Mouse (Mus musculus) C2C12 (cell line): ENCODE measurements at regions not wholly inside any gene's neighbourhood (a gene's known extent, or its start where the extent isn't known, plus 50 kb on each side); places are given as distances from the start of the nearest gene placed in this dataset.
A peak's percentile ranks its signal among the peaks of the same experiment; 100 is the strongest.

Source experiments
- CEBPB ChIP-seq: IDR thresholded peaks from one replicate; pipeline ENCODE4 v1.6.1; 2011; ENCODE audit warnings: low read depth, mild to moderate bottlenecking, control low read depth, moderate library complexity
- CTCF ChIP-seq: IDR thresholded peaks from one replicate; pipeline ENCODE4 v1.5.1; 2011; ENCODE audit not compliant: control insufficient read depth, insufficient read depth, insufficient read length
- MAX ChIP-seq: IDR thresholded peaks from one replicate; pipeline ENCODE4 v1.6.1; 2011; ENCODE audit warnings: mild to moderate bottlenecking, control low read depth
- MYOD1 ChIP-seq: IDR thresholded peaks from one replicate; pipeline ENCODE4 v1.6.1; 2011; ENCODE audit warnings: low read depth; ENCODE audit not compliant: control insufficient read depth, insufficient read length
- MYOG ChIP-seq: IDR thresholded peaks from one replicate; pipeline ENCODE4 v1.6.1; 2011; ENCODE audit not compliant: control insufficient read depth, insufficient read length; ENCODE audit errors: extremely low read depth
- USF1 ChIP-seq: IDR thresholded peaks from one replicate; pipeline ENCODE4 v1.6.1; 2011; ENCODE audit warnings: low read depth, mild to moderate bottlenecking, control low read depth, moderate library complexity

DNA sequence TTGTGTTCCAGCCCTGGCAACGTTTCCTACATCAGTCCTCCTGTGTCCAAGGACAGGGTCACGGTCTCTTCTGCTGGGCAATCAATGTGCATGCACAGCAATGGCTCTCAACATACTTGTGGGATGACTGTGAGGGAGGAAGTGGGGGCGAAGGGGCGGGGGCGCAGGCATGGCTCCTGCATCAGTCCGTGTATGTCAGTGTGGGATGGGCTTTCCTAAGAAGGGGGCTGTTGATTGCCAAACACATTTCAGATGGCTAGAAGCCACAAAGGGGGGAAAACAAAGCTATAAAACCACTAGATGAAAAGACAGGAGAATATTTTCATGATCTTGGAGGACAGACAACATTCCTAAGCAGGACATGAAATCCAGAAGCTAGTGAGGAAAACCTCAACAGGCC is 99.4 kb upstream of the Gli2 start:
- TF ChIP-seq USF1: no peak
- TF ChIP-seq CTCF: no peak
- no peak for TF ChIP-seq MYOG
- TF ChIP-seq MAX: peak; percentile 43
- TF ChIP-seq MYOD1: no peak
- TF ChIP-seq CEBPB: peak; percentile 69
